Mouse (Mus musculus) brain, embryonic 18.5 days (tissue): Measurements from ENCODE around the gene Atg9a.

Experiments
- DNase-seq: peaks from one replicate; pipeline ENCODE4 v3.0.0-alpha.2; 2012; ENCODE audit warnings: low read depth, low spot score

Atg9a gene

GRCm38 (mm10) chr1:75168472-75169464 is 23.2 kb downstream of the Atg9a start, which contains the start of gene Zfand2b:
TSS of gene Zfand2b (plus strand) at chr1:75168646.
- peak; percentile 84 for DNase-seq

- DNase-seq = no peak
These were observed 23.9 kb downstream of the Atg9a start for GRCm38 (mm10) chr1:75168093-75168471.

- no peak for DNase-seq
These were observed 31.8 kb downstream of the Atg9a start for GRCm38 (mm10) chr1:75160256-75160617.

GRCm38 (mm10) chr1:75159540-75160255 is 32.3 kb downstream of the Atg9a start:
- DNase-seq = no peak

GRCm38 (mm10) chr1:75158990-75159389 is 33.0 kb downstream of the Atg9a start:
- DNase-seq = no peak

- no peak for DNase-seq
These were observed 36.2 kb downstream of the Atg9a start for GRCm38 (mm10) chr1:75155837-75156236.

- no peak for DNase-seq
These were observed 43.3 kb downstream of the Atg9a start for GRCm38 (mm10) chr1:75148727-75149126.

GRCm38 (mm10) chr1:75147411-75148135 is 44.4 kb downstream of the Atg9a start:
- no peak for DNase-seq

GRCm38 (mm10) chr1:75145589-75145988 is 46.4 kb downstream of the Atg9a start:
- DNase-seq = no peak

GRCm38 (mm10) chr1:75142301-75143261 is 49.4 kb downstream of the Atg9a start, which contains the start of the genes Cnppd1 and Retreg2:
TSS of gene Cnppd1 (minus strand) at chr1:75142711.
TSS of gene Retreg2 (plus strand) at chr1:75142778.
- peak; percentile 85 for DNase-seq

GRCm38 (mm10) chr1:75141486-75142190 is 50.4 kb downstream of the Atg9a start:
- DNase-seq = no peak

GRCm38 (mm10) chr1:75140601-75141190 is 51.3 kb downstream of the Atg9a start:
- no peak for DNase-seq

- DNase-seq = no peak
These were observed 53.5 kb downstream of the Atg9a start for GRCm38 (mm10) chr1:75138448-75138847.

GRCm38 (mm10) chr1:75136730-75137129 is 55.3 kb downstream of the Atg9a start:
- no peak for DNase-seq

- no peak for DNase-seq
These were observed 55.7 kb downstream of the Atg9a start for GRCm38 (mm10) chr1:75136293-75136692.

GRCm38 (mm10) chr1:75133421-75134207 is 58.4 kb downstream of the Atg9a start, which contains the start of gene Slc23a3:
TSS of gene Slc23a3 (minus strand) at chr1:75133890.
- no peak for DNase-seq
